Mouse (Mus musculus): Measurements from ENCODE around the gene Vps37b. TPM values are rescaled to one million over a fixed set of nuclear protein-coding genes. Genes with fewer than 3 reads are reported as not detected.

The Vps37b gene
- total RNA-seq, 1 experiment from 2014 or later = 121 TPM

GRCm38 (mm10) chr5:123973299-123974178, 58.5 kb downstream of the Vps37b start, which contains the start of gene Hip1r:
Gene Hip1r, plus strand, starts transcription at chr5:123973628.
- ATAC-seq (replicated peaks; ENCODE audit: insufficient number of reproducible peaks, low FRiP score, low TSS enrichment, poor library complexity, severe bottlenecking) = peak; percentile 44; the same call in 1 of the 2 replicates

GRCm38 (mm10) chr5:123972453-123972852, 59.6 kb downstream of the Vps37b start:
- no peak for ATAC-seq (replicated peaks; ENCODE audit: insufficient number of reproducible peaks, low FRiP score, low TSS enrichment, poor library complexity, severe bottlenecking)

GRCm38 (mm10) chr5:123970576-123970975, 61.5 kb downstream of the Vps37b start:
- ATAC-seq (replicated peaks; ENCODE audit: insufficient number of reproducible peaks, low FRiP score, low TSS enrichment, poor library complexity, severe bottlenecking) = no peak

GRCm38 (mm10) chr5:123969216-123969615, 62.9 kb downstream of the Vps37b start:
- no peak for ATAC-seq (replicated peaks; ENCODE audit: insufficient number of reproducible peaks, low FRiP score, low TSS enrichment, poor library complexity, severe bottlenecking)

- ATAC-seq (replicated peaks; ENCODE audit: insufficient number of reproducible peaks, low FRiP score, low TSS enrichment, poor library complexity, severe bottlenecking) = no peak
Measured at GRCm38 (mm10) chr5:123968468-123968867, 63.6 kb downstream of the Vps37b start.

GRCm38 (mm10) chr5:123966759-123967158, 65.3 kb downstream of the Vps37b start:
- no peak for ATAC-seq (replicated peaks; ENCODE audit: insufficient number of reproducible peaks, low FRiP score, low TSS enrichment, poor library complexity, severe bottlenecking)

- no peak for ATAC-seq (replicated peaks; ENCODE audit: insufficient number of reproducible peaks, low FRiP score, low TSS enrichment, poor library complexity, severe bottlenecking)
Measured at GRCm38 (mm10) chr5:123964208-123964607, 67.9 kb downstream of the Vps37b start.

- ATAC-seq (replicated peaks; ENCODE audit: insufficient number of reproducible peaks, low FRiP score, low TSS enrichment, poor library complexity, severe bottlenecking) = no peak
Measured at GRCm38 (mm10) chr5:123961046-123961445, 71.0 kb downstream of the Vps37b start.

- ATAC-seq (replicated peaks; ENCODE audit: insufficient number of reproducible peaks, low FRiP score, low TSS enrichment, poor library complexity, severe bottlenecking) = no peak
Measured at GRCm38 (mm10) chr5:123960129-123960528, 71.9 kb downstream of the Vps37b start.

GRCm38 (mm10) chr5:123959018-123959417, 73.1 kb downstream of the Vps37b start:
- no peak for ATAC-seq (replicated peaks; ENCODE audit: insufficient number of reproducible peaks, low FRiP score, low TSS enrichment, poor library complexity, severe bottlenecking)

GRCm38 (mm10) chr5:123957213-123957612, 74.9 kb downstream of the Vps37b start:
- no peak for ATAC-seq (replicated peaks; ENCODE audit: insufficient number of reproducible peaks, low FRiP score, low TSS enrichment, poor library complexity, severe bottlenecking)

Other genes with a start within 250 kb of the Vps37b start
- gene Hcar2, start 166.8 kb downstream of the Vps37b start, total RNA-seq (2017) = 9.9 to 15.4 TPM (median 9.9 TPM) in 3 replicates
- not detected in 3 replicates for gene Hcar1, start 152.2 kb downstream of the Vps37b start, total RNA-seq (2017)
- gene Denr, start 125.1 kb downstream of the Vps37b start, total RNA-seq (2017) = 29.5 to 40.2 TPM (median 34.4 TPM) in 3 replicates
- gene Gm43518, start 104.9 kb downstream of the Vps37b start, total RNA-seq (2017) = not detected in 3 replicates
- gene Ccdc62, start 101.6 kb downstream of the Vps37b start, total RNA-seq (2017) = 0.97 to 2.9 TPM (median 1.2 TPM) in 3 replicates
- gene Hip1r, start 58.6 kb downstream of the Vps37b start, total RNA-seq (2017) = 47.8 to 65.8 TPM (median 64.6 TPM) in 3 replicates
- gene Abcb9, start 63.5 kb upstream of the Vps37b start, total RNA-seq (2017) = 1.6 to 4.0 TPM (median 2.5 TPM) in 3 replicates
- gene Ogfod2, start 80.0 kb upstream of the Vps37b start, total RNA-seq (2017) = 10.7 to 21.5 TPM (median 14.4 TPM) in 3 replicates
- 53.4 to 79.6 TPM (median 61.8 TPM) in 3 replicates for gene Arl6ip4, start 83.8 kb upstream of the Vps37b start, total RNA-seq (2017)
- gene Pitpnm2, start 217.5 kb upstream of the Vps37b start, total RNA-seq (2017) = 1.1 to 2.8 TPM (median 1.3 TPM) in 3 replicates

All from monocyte, adult 5-6 weeks (primary cell).